Mouse (Mus musculus) cerebellum, adult 9-10 months (tissue): ENCODE measurements around the gene Dynlt1f.
"Not testable (repeated sequence)": the region's sequence is repeated elsewhere in the genome, so short reads cannot be mapped to it uniquely, and the experiment has no call there.

Experiments used
- DNase-seq: peaks from one replicate; pipeline ENCODE4 v3.0.0; 2022

Gene Dynlt1f

GRCm38 (mm10) chr17:6621976-6622375 lies 33.7 kb downstream of the Dynlt1f start:
- not testable (repeated sequence) for DNase-seq

GRCm38 (mm10) chr17:6620730-6621451 lies 34.8 kb downstream of the Dynlt1f start:
- peak; percentile 75 for DNase-seq

GRCm38 (mm10) chr17:6620035-6620434 lies 35.7 kb downstream of the Dynlt1f start:
- peak; percentile 51 for DNase-seq

- DNase-seq, result not testable (repeated sequence)
Observed at GRCm38 (mm10) chr17:6619271-6619670, 36.4 kb downstream of the Dynlt1f start.

GRCm38 (mm10) chr17:6617689-6618400 lies 37.9 kb downstream of the Dynlt1f start:
- DNase-seq, result not testable (repeated sequence)

GRCm38 (mm10) chr17:6616731-6617130 lies 39.0 kb downstream of the Dynlt1f start:
- not testable (repeated sequence) for DNase-seq

- not testable (repeated sequence) for DNase-seq
Observed at GRCm38 (mm10) chr17:6614316-6614715, 41.4 kb downstream of the Dynlt1f start.

- DNase-seq, result not testable (repeated sequence)
Observed at GRCm38 (mm10) chr17:6613524-6613923, 42.2 kb downstream of the Dynlt1f start.

GRCm38 (mm10) chr17:6605347-6605746 lies 50.4 kb downstream of the Dynlt1f start:
- not testable (repeated sequence) for DNase-seq

- not testable (repeated sequence) for DNase-seq
Observed at GRCm38 (mm10) chr17:6602205-6602604, 53.5 kb downstream of the Dynlt1f start.

- peak; percentile 84 for DNase-seq
Observed at GRCm38 (mm10) chr17:6601204-6601911, 54.3 kb downstream of the Dynlt1f start, which contains the start of gene Dynlt1c. TSS of gene Dynlt1c (plus strand) at chr17:6601671.

- DNase-seq, result peak; percentile 50
Observed at GRCm38 (mm10) chr17:6600216-6600911, 55.3 kb downstream of the Dynlt1f start.

GRCm38 (mm10) chr17:6598356-6598755 lies 57.3 kb downstream of the Dynlt1f start:
- DNase-seq, result not testable (repeated sequence)
